Mouse (Mus musculus): ENCODE results near the gene Kif18b. TPM values are rescaled to one million over a fixed set of nuclear protein-coding genes. Genes with fewer than 3 reads are reported as not detected.

Gene Kif18b
- polyA plus RNA-seq, 1 experiment from 2014 or later, result 8.3 TPM

DNA sequence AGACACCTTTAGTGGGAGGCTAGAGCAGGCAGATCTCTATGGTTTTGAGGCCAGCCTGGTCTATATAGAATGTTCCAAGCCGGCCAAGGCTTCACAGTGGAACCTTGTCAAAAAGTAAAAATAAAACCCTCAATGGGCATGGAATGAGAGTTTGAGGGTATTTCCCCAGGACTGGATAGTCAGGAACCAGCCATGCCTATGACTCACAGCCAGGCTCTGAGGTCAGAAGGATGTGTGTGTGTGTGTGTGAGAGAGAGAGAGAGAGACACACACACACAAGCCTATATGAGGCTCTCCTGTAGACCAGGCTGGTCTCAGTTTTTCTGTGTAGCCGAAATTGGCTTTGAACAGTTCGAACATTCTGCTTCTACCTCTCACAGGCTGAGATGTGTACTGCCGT, 30.2 kb downstream of the Kif18b start:
- ATAC-seq (ENCODE audit: low FRiP score, low read depth), result no peak
- 89% methylated on average over 4 of the region's 4 CpGs for WGBS
- no peaks in the 10 kb centered on the region for H3K36me3 ChIP-seq
- H3K27me3 ChIP-seq (replicated peaks), result peaks cover 52% of the 10 kb centered on the region
- no peak overlapping the region for H3K27ac ChIP-seq
- no peak overlapping the region for H3K9ac ChIP-seq
- H3K4me1 ChIP-seq, result peaks cover 6% of the 10 kb centered on the region
- no peaks in the 10 kb centered on the region for H3K9me3 ChIP-seq
- H3K4me3 ChIP-seq, result no peak overlapping the region
- no peak overlapping the region for H3K4me2 ChIP-seq (replicated peaks)

DNA sequence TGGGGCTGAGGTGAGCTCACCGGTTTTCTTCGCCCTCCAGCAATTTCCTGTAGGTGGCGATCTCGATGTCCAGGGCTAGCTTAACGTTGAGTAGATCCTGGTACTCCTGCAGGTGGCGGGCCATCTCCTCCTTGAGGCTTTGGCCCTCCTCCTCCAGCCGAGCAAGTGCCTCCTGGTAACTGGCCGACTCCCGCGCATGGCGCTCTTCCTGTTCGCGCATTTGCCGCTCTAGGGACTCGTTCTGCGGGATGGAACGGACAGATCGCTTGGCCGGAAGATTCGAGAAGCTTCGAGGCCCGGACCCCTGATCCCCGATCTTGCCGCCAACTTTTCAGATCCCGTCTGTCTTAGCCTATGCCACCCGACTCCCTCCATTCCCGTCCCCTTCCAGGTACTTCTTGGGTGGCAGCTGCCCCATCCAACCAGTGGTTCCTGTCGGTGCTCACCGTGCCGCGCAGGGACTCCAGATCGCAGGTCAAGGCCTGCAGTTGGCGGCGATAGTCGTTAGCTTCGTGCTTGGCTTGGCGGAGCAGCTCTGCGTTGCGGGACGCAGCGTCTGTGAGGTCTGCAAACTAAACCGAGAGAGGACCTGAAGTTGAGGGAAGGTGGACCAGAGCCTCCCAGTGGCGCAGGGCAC, 31.8 kb downstream of the Kif18b start:
- no peak for ATAC-seq (ENCODE audit: low FRiP score, low read depth)
- H3K27me3 ChIP-seq (replicated peaks), result peaks cover 57% of the 10 kb centered on the region
- no peak overlapping the region for H3K27ac ChIP-seq
- peak overlapping the region; percentile 16; the same call in 1 of the 2 replicates for H3K4me3 ChIP-seq
- 0 out of 2 replicates have a peak overlapping the region, but pooled peaks have one; percentile 45 for H3K9ac ChIP-seq
- WGBS, result 3% methylated on average over 43 of the region's 43 CpGs
- peak overlapping the region; percentile 53 for H3K4me2 ChIP-seq (replicated peaks)
- no peaks in the 10 kb centered on the region for H3K36me3 ChIP-seq
- no peaks in the 10 kb centered on the region for H3K9me3 ChIP-seq
- peaks cover 6% of the 10 kb centered on the region for H3K4me1 ChIP-seq

DNA sequence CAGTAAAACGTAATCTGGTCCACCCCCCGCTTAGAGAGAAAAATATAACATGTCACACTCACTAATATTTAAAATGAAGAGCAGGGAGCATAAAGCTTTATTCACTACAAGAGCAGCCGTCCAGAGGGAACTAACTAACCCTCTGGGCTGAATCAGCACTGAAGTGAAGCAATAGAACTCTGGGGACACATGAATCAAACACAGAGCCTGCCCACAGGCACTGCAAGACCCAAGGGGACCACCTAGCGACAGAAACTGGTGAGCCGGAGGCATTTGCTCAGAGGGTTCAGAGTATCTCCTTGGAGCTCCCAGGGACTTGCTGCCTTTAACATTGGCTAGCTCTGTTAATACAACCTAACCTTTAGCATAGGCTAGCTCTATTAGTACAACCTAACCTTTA, 34.8 kb downstream of the Kif18b start:
- Histone ChIP-seq H3K36me3 (no peaks in the 10 kb centered on the region), H3K4me3 (no peak overlapping the region), H3K27ac (no peak overlapping the region), H3K9me3 (no peaks in the 10 kb centered on the region), H3K27me3 (replicated peaks) (peaks cover 52% of the 10 kb centered on the region), H3K4me2 (replicated peaks) (no peak overlapping the region), H3K9ac (no peak overlapping the region), H3K4me1 (peaks cover 6% of the 10 kb centered on the region)
- WGBS, result 57% methylated on average over 5 of the region's 5 CpGs
- ATAC-seq (ENCODE audit: low FRiP score, low read depth), result no peak

DNA sequence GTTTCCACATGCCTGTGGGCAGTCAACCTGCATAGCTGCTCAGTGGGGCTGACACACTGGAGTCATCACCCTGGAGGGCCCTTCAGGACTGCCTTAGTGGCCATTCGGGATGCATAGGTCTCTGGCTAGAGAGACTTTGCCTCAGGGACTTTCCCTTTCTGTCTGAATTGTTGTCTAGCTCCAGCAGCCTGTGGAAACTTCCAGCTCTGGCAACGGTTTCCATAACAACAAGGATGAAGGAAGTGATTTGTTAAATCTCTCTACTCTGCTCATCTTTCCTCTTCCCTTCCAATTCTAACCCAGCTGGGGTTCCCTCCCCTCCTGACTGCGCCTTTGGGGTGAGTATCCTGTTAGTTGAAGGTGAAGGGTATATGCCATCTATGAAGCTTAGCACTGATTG, 36.8 kb downstream of the Kif18b start:
- Histone ChIP-seq H3K27ac (no peak overlapping the region), H3K27me3 (replicated peaks) (peaks cover 35% of the 10 kb centered on the region), H3K9me3 (no peaks in the 10 kb centered on the region), H3K4me2 (replicated peaks) (no peak overlapping the region), H3K4me3 (no peak overlapping the region), H3K4me1 (peaks cover 3% of the 10 kb centered on the region), H3K9ac (no peak overlapping the region), H3K36me3 (no peaks in the 10 kb centered on the region)
- no peak for ATAC-seq (ENCODE audit: low FRiP score, low read depth)
- 64% methylated on average over 3 of the region's 3 CpGs for WGBS

DNA sequence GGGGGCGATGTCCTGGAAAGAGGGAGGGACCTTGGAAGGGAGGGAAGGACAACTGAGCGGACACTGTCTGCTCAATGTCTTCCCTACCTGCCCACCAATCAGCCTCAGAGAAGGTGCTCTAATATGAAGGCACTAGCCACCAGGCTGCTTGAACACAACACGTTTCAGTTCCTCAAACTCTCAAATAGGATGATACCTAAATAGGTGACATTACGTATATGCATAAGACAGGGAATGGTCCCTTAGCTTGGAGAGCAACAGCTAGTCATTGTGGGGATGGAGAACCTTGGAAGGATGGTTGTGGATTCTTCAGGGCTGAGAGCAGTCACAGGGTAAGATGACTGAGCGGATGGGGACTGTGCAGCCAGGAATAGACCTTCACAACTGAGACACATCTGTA, 37.5 kb downstream of the Kif18b start:
- peaks cover 32% of the 10 kb centered on the region; the same call in 1 of the 2 replicates for H3K27me3 ChIP-seq (replicated peaks)
- no peak overlapping the region for H3K4me2 ChIP-seq (replicated peaks)
- 89% methylated on average over 5 of the region's 5 CpGs for WGBS
- no peak for ATAC-seq (ENCODE audit: low FRiP score, low read depth)
- H3K9me3 ChIP-seq, result no peaks in the 10 kb centered on the region
- H3K36me3 ChIP-seq, result no peaks in the 10 kb centered on the region
- H3K27ac ChIP-seq, result no peak overlapping the region
- H3K4me3 ChIP-seq, result no peak overlapping the region
- H3K4me1 ChIP-seq, result no peaks in the 10 kb centered on the region
- H3K9ac ChIP-seq, result no peak overlapping the region

DNA sequence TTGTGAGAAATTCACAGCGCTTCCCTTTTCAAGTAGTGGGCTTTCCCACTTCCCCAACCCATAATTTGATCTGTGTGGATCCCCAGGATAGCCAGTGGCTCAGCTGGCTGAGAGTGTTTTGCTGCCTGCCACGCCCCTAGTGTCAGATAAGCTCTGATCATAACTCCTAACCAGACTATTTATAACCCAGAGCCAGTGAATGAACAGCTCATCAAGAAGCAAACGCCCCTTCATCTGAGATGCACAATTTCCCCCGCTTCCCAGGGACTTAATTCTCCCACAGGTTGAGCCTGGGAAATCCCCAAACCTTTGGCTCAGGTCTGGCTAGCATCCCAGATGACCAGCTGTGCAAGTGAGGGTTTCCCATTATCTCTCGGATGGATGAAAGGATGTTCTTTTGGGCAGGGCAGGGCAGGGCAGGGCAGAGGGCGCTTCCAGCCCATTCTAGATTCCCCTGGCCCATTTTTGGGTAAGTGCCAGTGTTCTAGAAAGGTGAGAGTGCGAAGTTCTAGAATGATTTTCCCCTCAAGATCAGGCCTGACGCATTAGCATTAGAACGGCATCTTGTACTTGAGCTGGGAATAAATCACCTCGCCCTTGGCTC, 40.2 kb downstream of the Kif18b start, which contains the start of gene Fam187a:
Gene Fam187a (plus strand): TSS at position 554 of the 604 bp plus-strand sequence.
- no peak for ATAC-seq (ENCODE audit: low FRiP score, low read depth)
- H3K9ac ChIP-seq, result no peak within 1 kb of the TSS
- H3K27me3 ChIP-seq (replicated peaks), result peaks cover 23% of the 10 kb centered on the region; the same call in 1 of the 2 replicates
- H3K4me3 ChIP-seq, result no peak within 1 kb of the TSS
- peaks cover 10% of the 10 kb centered on the region for H3K4me1 ChIP-seq
- H3K9me3 ChIP-seq, result no peaks in the 10 kb centered on the region
- H3K4me2 ChIP-seq (replicated peaks), result no peak within 1 kb of the TSS
- no peaks in the 10 kb centered on the region for H3K36me3 ChIP-seq
- no peak within 1 kb of the TSS for H3K27ac ChIP-seq
- WGBS, result 63% methylated on average over 10 of the region's 10 CpGs

DNA sequence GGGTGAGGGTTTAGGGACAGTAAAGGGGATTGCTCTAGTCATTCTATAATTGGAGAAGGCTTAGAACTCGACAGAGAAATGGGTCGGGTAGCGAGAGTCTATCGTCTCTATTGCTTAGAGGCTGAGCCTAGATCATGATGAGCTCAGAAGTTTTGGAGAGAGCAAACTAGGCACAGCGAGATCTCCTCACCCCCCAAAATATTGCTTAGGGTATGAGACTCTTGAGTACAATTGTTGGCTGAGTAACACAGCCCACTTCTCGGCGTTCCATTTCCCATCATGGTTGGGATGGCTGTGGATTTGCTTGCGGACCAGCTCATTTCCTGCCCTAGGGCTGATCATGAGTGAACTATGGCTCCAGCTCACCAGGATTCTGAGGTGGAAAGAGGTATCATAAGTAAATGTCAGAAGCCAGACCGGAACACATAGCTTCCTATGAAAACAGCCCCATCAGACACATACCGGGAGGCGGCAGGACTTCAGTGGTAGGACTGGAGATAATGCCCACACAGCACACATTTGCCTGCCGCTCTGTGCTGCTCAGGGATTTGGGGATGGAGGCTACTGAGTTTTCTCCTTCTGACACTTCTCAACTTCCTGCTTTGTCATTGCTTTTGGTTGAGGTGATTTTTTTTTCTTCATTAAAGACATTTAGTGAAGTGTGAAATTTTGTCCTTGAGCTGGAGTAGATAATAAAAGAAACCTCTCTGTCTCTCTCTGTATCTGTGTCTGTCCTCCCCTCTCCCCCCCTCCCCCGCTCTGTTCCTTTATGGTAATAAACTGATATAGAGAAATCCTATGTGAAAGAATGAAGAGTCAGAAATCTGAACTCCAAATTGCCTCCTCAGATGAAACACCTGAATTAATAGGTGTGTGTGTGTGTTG, 43.4 kb downstream of the Kif18b start:
- peaks cover 9% of the 10 kb centered on the region for H3K36me3 ChIP-seq
- peak overlapping the region; percentile 66 for H3K4me2 ChIP-seq (replicated peaks)
- peak overlapping the region; percentile 63 for H3K4me3 ChIP-seq
- no peaks in the 10 kb centered on the region for H3K9me3 ChIP-seq
- H3K9ac ChIP-seq, result peak overlapping the region; percentile 72
- WGBS, result 17% methylated on average over 13 of the region's 13 CpGs
- H3K4me1 ChIP-seq, result peaks cover 18% of the 10 kb centered on the region
- 0 out of 2 replicates have a peak, but pooled peaks cover 9% of the 10 kb centered on the region for H3K27me3 ChIP-seq (replicated peaks)
- ATAC-seq (ENCODE audit: low FRiP score, low read depth), result peak; percentile 30; the same call in 1 of the 2 replicates
- no peak overlapping the region for H3K27ac ChIP-seq

DNA sequence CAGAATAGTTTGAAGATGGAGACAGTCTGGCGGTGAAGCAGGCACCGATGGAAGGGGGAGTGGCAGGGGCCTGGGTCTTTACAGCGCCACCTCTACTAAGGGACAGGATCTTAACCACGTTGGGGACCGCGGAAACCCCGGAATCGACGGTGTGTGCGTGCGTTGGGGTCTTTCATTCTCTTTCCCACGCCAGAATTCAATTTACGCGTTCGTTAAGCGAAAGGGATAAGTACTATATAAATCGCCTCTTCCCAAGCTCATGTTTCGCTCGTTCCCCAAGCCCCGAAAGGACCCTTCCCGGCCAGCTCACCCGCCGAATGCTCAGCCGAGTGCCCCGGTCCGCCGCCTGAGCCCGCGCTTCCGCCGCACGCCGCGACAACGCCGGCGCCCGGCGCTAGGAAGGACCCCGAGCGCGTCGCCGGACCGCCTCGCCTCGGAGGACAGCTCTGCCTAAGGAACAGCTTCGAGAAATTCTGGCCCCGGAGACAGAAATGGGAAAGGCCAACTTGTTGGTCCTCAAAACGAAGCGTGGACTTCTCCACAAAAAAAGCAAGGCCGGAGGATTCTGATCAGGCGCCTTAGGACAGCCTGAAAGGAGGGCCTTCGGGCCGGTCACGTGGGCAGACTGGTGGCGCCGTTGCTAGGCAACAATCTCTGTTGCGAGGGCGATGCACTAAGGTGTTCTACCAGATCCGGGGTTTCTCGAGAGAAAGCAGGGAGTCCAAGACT, 44.2 kb downstream of the Kif18b start, which contains the start of the genes Eftud2 and Ccdc103:
Gene Eftud2 (minus strand): TSS at position 401 of the 729 bp plus-strand sequence.
Gene Ccdc103 (plus strand): TSS at position 620 of the 729 bp plus-strand sequence.
- H3K4me3 ChIP-seq, result peak within 1 kb of the TSS; percentile 63
- H3K9ac ChIP-seq, result peak within 1 kb of the TSS; percentile 72
- peaks cover 18% of the 10 kb centered on the region for H3K4me1 ChIP-seq
- peaks cover 16% of the 10 kb centered on the region for H3K36me3 ChIP-seq
- under 1% methylated on average over 62 of the region's 62 CpGs for WGBS
- H3K27ac ChIP-seq, result 0 out of 2 replicates have a peak within 1 kb of the TSS, but pooled peaks have one; percentile 33
- no peaks in the 10 kb centered on the region for H3K9me3 ChIP-seq
- peak within 1 kb of the TSS; percentile 66 for H3K4me2 ChIP-seq (replicated peaks)
- ATAC-seq (ENCODE audit: low FRiP score, low read depth), result peak; percentile 90
- H3K27me3 ChIP-seq (replicated peaks), result 0 out of 2 replicates have a peak, but pooled peaks cover 9% of the 10 kb centered on the region

DNA sequence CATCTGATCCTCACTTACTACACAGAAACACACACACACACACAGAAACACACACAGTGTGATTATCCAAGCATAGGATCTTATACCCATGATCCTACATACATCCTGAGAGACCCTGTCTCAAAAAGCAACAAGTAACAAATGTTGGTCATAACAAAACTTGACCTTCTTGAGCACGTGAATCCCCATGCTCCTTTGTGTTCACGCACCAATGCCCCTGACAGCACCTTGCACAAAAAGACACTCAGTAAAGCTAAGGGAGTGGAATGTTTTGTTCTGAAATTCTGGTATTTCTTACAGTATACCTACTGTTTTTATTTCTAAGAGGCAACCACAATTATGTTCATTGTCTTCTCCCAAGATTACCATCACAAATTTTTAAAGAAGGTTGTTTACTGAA, 45.4 kb downstream of the Kif18b start:
- 68% methylated on average over 2 of the region's 2 CpGs for WGBS
- ATAC-seq (ENCODE audit: low FRiP score, low read depth), result no peak
- peaks cover 18% of the 10 kb centered on the region for H3K4me1 ChIP-seq
- H3K27ac ChIP-seq, result no peak overlapping the region
- H3K9ac ChIP-seq, result peak overlapping the region; percentile 72; the same call in 1 of the 2 replicates
- H3K4me2 ChIP-seq (replicated peaks), result peak overlapping the region; percentile 66
- H3K9me3 ChIP-seq, result no peaks in the 10 kb centered on the region
- H3K4me3 ChIP-seq, result no peak overlapping the region
- 0 out of 2 replicates have a peak, but pooled peaks cover 6% of the 10 kb centered on the region for H3K27me3 ChIP-seq (replicated peaks)
- peaks cover 28% of the 10 kb centered on the region for H3K36me3 ChIP-seq

DNA sequence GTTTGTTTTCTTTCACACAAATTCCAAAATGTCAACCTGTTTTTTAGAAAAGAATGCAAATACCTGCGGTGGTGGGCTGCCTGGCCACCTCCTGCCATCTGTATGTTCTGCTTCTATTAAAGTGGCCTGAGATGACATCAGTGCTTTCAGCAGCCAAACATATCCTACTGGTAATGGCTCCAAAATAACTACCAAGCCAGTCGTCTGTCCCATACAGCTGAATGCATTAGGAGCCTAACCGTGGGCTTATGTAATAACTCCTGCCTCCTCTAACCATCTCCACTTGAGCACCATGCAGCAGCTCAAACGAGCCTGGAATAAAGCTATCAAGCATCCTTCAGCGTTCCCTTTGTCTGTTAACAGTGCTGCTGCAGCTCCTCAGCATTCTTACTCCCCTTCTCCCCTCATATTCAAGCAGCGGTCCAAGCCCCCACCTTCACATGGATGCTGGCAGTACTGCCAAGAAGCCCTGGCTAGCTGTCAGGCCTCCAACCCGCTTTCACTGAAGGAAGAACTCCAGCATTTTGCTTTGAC, 50.1 kb downstream of the Kif18b start:
- no peak overlapping the region for H3K4me3 ChIP-seq
- H3K9ac ChIP-seq, result no peak overlapping the region
- H3K36me3 ChIP-seq, result peaks cover 57% of the 10 kb centered on the region
- H3K4me1 ChIP-seq, result peaks cover 9% of the 10 kb centered on the region
- no peaks in the 10 kb centered on the region for H3K9me3 ChIP-seq
- no peak for ATAC-seq (ENCODE audit: low FRiP score, low read depth)
- WGBS, result 87% methylated on average over 7 of the region's 7 CpGs
- no peaks in the 10 kb centered on the region for H3K27me3 ChIP-seq (replicated peaks)
- no peak overlapping the region for H3K4me2 ChIP-seq (replicated peaks)
- no peak overlapping the region for H3K27ac ChIP-seq

DNA sequence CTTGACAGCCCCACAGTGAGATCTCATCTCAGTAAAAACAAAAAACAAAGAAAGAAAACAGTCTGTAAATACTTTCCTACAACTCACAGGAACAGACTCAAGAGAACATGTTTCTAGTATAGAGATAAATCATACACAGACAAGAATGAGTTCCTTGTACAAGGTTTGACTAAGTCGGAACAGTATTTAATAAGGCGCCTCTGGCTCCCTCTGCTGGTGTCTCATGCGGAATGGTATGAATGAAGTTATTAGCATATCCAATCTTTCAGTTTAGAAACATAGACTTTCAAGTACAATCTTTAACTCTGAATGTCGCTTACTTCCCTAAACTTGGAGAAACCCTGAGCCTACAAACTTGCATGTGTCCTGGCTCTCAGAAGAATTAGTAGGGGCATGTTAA, 60.7 kb downstream of the Kif18b start:
- no peak overlapping the region for H3K27ac ChIP-seq
- no peak overlapping the region for H3K9ac ChIP-seq
- no peaks in the 10 kb centered on the region for H3K9me3 ChIP-seq
- H3K27me3 ChIP-seq (replicated peaks), result no peaks in the 10 kb centered on the region
- no peak overlapping the region for H3K4me3 ChIP-seq
- peaks cover 87% of the 10 kb centered on the region for H3K36me3 ChIP-seq
- no peaks in the 10 kb centered on the region for H3K4me1 ChIP-seq
- H3K4me2 ChIP-seq (replicated peaks), result no peak overlapping the region
- ATAC-seq (ENCODE audit: low FRiP score, low read depth), result no peak
- WGBS, result 59% methylated on average over 4 of the region's 4 CpGs

Data from neural tube, embryonic 12.5 days (tissue).